Mouse (Mus musculus) brown adipose tissue, adult 24 weeks (tissue): Measurements from ENCODE around the gene Gm28308. TPM values are rescaled to one million over a fixed set of nuclear protein-coding genes. Genes with fewer than 3 reads are reported as not detected.

ENCODE experiments used
- H3K27ac ChIP-seq: fragments of 200-500 bp; replicated peaks from 2 replicates; pipeline ENCODE4 v1.5.1; 2012; ENCODE audit warnings: low read depth, mild to moderate bottlenecking, low read length
- H3K4me1 ChIP-seq: fragments of 200-500 bp; 2 replicates; pipeline ENCODE4 v1.6.1; 2012; ENCODE audit warnings: low read length, mixed read lengths; ENCODE audit not compliant: control insufficient read depth, insufficient read depth, insufficient read length
- H3K4me3 ChIP-seq: fragments of 200-500 bp; 2 replicates; pipeline ENCODE4 v1.5.1; 2012; ENCODE audit warnings: low read depth, mild to moderate bottlenecking, low read length, moderate library complexity; ENCODE audit not compliant: insufficient read depth
- polyA plus RNA-seq: library from polyadenylated mRNA; stranded (reverse); fragments of >200 nt; gene quantifications from 2 replicates; pipeline ENCODE4 v1.2.4, GENCODE M21; 2012; ENCODE audit not compliant: missing spikeins, insufficient read depth, insufficient read length

Gene Gm28308
- polyA plus RNA-seq, 1 experiment = not detected

DNA sequence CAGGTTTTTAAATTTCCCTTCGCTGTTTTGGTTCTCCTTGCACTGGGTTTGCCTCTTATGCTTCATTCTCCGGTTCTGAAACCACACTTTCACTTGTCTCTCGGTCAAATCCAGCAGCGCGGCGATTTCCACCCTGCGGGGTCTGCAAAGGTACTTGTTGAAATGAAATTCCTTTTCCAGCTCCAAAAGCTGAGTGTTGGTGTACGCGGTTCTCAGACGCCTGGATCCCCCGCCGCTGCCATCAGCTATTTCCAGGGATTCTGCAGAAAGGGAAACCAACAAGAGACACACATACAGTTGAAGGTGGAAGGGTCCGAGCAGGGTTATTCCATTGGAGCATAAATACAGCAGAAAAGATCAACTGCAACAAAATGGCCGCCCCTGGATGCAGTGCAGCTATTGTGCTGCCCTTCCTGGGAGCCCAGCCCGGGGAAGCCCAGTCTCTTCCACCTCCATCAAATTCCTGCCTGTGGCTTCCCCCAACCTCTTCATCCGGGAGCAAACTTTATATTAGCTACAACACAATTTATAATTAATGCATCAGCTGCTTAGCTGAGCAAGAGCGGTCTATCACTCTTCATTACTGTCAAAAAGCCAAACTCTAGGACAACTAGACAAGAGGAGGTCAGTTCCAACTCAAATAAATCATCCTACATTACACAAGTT, 49.6 kb downstream of the Gm28308 start:
- Histone ChIP-seq H3K27ac (peak overlapping the region; percentile 89), H3K4me3 (peak overlapping the region; percentile 92), H3K4me1 (peaks cover 9% of the 10 kb centered on the region)

DNA sequence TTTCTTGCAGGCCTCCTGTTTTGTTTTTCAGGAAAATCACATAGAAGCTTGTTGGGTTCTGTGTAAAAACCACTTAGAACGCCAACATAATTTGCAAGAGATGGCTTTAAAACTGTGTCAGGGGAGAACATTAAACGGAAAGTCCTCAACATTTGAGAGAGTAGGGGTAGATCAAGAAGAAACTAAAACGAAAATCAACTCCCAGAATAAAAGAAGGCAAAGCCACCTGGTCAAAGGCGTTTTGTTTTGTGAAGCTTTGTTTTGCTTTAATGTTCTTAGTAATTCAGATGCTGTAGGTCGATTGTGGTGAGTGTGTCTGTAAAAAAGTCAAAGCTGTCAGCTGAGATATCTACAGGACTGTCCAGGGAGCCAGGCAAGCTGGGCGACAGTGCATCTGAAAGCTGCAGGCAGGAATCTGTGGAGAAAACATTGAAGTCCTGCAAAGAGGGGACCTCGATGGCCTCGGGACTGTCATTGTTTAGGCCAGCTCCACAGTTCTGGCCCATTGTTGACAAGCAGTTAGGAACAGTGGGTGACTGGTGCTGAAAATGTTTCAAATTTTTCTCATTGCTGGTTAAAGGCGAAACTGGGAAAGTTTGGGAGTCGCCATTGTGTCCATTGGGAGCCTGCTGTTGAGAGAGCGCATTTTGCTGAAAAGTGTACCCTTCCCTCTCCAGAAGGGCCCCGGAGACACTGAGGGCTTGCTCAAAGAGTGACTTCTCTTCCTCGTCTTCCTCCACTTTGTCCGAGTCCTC, 50.4 kb downstream of the Gm28308 start:
- peaks cover 9% of the 10 kb centered on the region for H3K4me1 ChIP-seq
- H3K27ac ChIP-seq = peak overlapping the region; percentile 89
- H3K4me3 ChIP-seq = peak overlapping the region; percentile 92

DNA sequence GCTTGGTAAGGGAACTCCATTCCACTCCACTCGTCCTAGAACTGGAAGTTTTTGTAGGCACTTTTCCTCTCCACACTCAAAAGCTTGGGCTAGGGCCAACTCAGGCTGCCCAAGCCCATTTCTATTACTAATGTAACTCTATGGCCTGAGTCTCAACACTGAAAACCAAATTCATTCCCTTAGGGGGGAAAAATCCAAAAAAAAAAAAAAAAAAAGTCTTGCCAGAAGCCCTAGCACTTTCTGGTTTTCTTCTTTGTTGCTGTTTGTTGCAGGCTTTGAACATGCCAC, 51.1 kb downstream of the Gm28308 start:
- Histone ChIP-seq H3K27ac (peak overlapping the region; percentile 17), H3K4me3 (0 out of 2 replicates have a peak overlapping the region, but pooled peaks have one; percentile 2), H3K4me1 (peaks cover 9% of the 10 kb centered on the region)

DNA sequence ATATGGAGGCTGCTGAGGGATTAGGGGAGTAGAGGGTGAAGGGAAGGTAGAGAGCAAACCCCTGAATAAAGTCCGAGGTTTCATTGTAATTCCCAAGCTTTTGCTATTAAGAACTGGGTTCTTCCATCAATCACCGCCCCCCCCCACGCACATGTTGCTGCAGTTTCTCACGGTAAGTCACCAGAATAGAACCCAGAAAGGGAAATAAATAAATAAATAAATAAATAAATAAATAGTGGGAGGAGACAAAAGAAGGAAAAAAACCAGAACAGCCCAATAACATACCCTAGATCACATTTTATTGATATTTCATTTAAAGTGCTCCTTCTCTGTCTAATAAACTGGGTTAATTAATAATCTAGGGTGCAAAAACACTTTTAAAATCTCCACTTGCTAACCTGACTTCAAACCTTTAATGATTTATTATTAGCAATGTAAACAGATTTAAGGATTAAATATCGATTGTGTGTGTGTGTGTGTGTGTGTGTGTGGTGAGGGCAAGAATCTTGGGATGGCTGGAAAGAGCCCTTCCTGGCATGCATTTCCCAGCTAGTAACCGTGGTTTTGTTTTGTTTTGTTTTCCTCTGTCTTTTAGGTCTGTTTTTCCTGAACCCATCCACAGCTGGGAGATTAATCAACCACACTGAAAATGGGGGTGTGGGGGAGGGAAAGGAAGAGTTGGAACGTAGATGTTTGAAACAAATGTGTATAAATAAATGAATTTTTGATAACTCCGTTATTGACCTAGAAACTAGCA, 51.6 kb downstream of the Gm28308 start:
- Histone ChIP-seq H3K4me3 (peak overlapping the region; percentile 53), H3K27ac (peak overlapping the region; percentile 71)

DNA sequence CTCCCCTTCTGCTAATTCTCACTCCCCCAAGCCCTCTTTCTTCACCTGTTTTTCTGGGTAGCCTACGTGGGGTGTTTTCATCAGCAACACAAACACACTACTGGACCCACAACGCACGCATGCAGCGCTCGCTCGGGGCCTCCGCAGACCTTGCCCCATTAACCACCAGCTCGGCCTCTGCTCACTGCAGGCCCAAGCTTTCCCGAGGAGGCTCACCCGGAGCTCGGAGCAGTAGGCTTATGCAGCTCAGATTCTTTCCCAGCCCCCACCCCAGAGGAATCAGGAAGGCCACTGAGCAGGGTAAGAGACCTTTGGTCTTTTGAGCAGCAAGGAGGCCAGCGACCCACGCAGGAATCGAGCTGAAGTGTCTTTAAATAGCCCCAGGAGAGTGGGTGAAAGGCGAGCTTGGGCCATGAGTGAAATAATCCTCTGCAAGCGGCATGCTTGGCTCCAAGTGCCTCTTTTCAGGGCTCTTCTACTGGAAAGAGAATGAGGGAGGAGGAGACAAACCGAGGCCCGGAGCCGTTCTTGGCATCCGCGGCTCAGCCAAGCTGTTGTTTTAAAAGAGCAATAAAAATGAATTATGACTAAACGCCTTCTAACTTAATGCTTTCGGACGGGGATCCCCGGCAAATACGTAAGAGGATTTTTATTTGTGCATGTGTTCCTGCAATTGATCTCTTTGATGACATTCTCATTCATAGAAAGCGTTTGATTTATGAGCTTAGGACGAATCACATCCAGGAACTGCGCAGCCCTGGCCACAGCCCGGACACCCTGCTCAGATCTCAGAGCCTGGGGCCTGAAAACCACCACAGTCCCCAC, 52.4 kb downstream of the Gm28308 start:
- Histone ChIP-seq H3K4me1 (no peaks in the 10 kb centered on the region; the same call in 1 of the 2 replicates), H3K27ac (peak overlapping the region; percentile 71), H3K4me3 (peak overlapping the region; percentile 53)

More for the DNA sequence above, 51.6 kb downstream of the Gm28308 start:
- H3K4me1 ChIP-seq = peaks cover 4% of the 10 kb centered on the region

DNA sequence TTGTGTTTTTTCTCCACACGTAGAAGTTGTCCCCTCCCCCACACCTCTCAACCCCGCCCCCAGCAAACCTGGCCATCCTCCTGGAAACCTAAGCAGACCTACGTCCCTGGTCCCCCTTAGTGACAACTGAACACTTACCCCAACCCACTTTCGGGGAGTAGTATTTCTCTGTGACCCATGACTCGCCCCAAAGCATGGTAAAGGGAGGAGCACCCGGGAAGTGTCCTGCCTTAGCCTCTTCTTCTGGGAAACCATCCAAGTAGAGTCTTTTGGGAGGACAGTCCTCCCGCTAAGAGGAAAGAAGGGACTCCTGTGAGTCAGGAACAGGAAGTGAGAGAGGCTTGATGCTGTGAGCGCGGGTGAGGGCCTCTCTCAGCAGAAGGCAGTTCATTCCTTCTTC, 53.2 kb downstream of the Gm28308 start:
- no peaks in the 10 kb centered on the region; the same call in 1 of the 2 replicates for H3K4me1 ChIP-seq
- H3K4me3 ChIP-seq = peak overlapping the region; percentile 84
- peak overlapping the region; percentile 90 for H3K27ac ChIP-seq

DNA sequence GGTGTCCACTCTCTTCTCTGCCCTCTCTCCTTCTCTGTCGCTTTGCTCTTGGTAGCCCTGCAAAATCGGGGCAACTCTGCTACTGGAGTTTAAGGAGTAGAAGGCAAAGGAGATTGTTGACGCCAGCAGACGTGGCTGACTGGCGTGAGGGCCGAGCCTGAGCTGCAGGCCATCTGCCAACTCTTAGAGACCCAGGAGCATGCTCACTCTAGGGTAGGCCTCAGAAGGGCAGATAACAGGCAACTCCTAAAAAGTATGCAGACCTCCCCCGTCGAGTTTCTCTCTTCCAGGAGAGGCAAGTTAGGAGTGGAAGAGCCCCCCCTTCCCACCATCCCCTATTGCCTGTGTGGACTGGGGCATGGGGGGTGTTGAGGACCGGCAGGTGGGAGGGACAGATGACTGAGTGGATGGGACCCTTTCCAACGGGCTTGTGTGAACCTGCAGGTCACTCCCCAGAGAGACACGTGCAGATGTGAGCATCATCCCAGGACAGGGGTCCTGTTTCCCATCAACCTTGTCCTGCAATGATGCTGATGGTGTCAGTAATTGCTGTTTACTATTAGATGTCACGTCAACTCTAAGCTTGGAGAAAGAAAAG, 53.9 kb downstream of the Gm28308 start:
- Histone ChIP-seq H3K4me1 (no peaks in the 10 kb centered on the region; the same call in 1 of the 2 replicates), H3K27ac (peak overlapping the region; percentile 90), H3K4me3 (peak overlapping the region; percentile 84)

DNA sequence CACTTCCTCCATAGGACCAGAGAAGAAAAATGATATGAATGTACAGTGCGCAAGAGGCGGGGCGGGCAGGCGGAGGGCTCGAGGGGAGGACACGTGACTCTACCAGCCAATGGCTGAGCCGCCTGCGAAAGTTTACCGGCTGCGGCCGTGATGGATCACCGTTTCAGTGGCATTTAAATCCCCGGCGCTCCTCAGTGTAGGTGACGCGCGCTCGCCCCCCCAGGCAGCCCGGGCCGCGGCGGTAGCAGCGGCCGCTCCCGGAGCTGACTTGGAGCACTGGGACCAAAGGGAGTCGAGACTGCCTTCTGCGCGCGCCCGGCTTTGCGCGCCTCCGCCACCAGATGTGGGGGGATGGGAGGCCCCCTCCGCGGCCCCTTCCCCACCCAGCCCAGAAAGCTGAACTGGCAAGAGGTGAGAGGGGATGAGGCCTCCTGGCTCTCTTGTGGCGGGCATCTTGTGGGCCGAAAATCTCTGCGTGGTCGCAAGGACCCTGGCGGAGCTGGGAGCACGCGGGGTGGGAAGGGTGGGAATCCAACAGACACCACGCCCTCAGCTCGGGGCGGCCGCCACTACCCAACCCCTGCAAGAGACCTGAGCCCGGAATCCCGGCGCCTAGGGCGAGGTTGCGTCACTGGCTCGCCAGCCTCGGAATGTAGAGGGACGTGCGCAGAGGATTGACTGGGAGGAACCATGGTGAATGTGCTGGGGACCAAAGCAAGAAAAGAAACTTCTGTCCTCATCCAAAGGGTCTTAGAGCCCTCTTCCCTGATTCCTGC, 54.7 kb downstream of the Gm28308 start, which contains the start of gene Hoxa1:
Gene Hoxa1 (minus strand): TSS at position 42 of the 776 bp plus-strand sequence.
- Histone ChIP-seq H3K27ac (peak within 1 kb of the TSS; percentile 90), H3K4me3 (peak within 1 kb of the TSS; percentile 84), H3K4me1 (no peaks in the 10 kb centered on the region; the same call in 1 of the 2 replicates)

DNA sequence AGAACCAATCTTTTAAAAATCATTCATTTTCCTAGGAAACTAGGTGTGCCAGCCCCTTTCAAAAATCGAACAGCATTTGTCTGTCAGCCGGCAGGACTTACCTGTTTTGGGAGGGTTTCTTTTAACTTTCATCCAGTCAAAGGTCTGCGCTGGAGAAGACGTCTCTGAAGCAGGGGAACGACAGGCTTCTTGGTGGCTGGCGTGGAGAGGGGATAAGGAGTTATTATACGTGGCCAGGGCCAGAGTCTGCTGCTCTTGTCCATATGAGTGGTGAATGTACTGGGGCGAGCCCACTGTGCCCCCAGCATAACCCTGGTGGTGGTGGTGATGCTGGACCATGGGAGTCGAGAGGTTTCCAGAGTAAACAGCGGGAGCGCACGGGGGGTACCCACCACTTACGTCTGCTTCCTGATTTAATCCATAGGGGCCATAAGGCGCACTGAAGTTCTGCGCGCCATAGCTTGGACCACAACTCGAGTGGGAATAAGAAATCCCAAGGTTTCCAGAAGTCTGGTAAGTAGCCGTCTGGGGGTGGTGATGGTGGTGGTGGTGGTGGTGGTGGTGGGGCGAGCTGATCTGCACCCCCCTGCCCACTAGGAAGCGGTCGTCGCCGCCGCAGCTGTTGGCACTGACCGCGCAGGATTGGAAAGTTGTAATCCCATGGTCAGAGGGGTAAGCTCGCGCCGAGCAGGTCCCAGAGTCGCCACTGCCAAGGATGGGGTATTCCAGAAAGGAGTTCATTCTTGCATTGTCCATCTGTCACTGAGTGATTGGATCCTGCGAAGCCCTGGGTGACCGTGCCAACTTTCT, 55.5 kb downstream of the Gm28308 start:
- Histone ChIP-seq H3K27ac (0 out of 2 replicates have a peak overlapping the region, but pooled peaks have one; percentile 9), H3K4me1 (no peaks in the 10 kb centered on the region; the same call in 1 of the 2 replicates), H3K4me3 (peak overlapping the region; percentile 84)

DNA sequence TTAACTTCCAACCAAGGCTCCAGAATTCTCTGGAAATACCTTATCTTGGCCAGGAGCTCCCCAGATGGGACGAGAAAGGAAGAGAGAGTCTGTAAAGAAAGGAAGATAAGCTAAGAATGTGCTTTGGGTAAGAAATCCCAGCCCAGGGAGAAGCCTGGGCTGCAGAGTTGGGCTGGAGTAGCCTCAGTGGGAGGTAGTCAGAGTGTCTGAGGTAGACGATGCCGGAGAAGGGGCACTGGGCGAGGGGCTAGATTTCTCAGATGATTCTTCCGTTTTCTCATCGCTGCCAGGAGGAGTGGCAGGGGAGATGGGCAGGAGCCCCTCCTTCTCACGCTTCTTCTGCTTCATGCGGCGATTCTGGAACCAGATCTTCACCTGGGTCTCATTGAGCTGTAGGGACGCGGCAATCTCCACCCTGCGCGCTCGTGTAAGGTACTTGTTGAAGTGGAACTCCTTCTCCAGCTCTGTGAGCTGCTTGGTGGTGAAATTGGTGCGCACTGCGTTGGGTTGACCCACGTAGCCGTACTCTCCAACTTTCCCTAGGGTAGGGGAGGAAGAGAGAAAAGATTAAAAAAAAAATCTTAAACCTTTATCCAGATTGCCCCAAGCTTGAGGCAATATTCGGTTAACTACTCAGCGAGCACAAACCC, 56.5 kb downstream of the Gm28308 start:
- Histone ChIP-seq H3K4me1 (no peaks in the 10 kb centered on the region; the same call in 1 of the 2 replicates), H3K27ac (no peak overlapping the region), H3K4me3 (no peak overlapping the region)

DNA sequence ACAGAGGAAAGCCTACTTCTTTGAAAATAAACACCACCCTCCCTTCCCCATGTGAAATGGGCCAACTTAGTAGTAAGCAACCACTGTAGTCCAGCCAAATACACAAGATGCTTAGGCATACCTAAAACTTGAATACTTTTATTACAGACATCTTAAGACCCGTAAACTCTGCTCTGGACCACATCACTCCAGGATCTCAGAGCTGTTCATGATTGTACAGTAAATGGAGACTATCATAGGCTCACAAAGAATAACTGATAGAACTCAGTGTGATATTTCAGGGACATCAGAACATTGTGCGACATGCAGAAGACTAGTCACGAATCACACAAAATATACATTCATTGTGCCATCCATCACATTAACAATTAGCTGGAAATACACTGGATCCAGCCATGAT, 57.7 kb downstream of the Gm28308 start:
- Histone ChIP-seq H3K4me3 (no peak overlapping the region), H3K27ac (no peak overlapping the region), H3K4me1 (no peaks in the 10 kb centered on the region; the same call in 1 of the 2 replicates)

DNA sequence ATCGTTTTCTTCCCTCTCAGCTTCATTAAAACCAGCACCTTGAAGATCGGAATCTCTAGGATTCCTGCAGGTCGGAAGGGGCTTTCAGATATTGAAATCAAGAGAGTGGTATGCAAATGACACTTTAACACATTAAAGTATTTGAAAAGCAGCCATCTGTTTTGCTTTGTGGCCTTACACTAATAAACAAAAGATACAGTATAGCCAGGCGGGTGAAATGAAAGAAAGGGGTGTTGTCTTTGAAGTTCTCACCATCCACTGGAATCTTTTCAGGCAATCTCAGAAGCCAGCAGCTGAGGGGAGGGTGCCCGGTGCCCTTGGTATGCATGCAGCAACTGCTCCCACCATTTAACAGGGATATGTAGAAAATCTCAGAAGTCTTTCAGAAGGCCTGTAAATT, 59.1 kb downstream of the Gm28308 start:
- Histone ChIP-seq H3K4me3 (no peak overlapping the region), H3K27ac (no peak overlapping the region), H3K4me1 (no peaks in the 10 kb centered on the region)

DNA sequence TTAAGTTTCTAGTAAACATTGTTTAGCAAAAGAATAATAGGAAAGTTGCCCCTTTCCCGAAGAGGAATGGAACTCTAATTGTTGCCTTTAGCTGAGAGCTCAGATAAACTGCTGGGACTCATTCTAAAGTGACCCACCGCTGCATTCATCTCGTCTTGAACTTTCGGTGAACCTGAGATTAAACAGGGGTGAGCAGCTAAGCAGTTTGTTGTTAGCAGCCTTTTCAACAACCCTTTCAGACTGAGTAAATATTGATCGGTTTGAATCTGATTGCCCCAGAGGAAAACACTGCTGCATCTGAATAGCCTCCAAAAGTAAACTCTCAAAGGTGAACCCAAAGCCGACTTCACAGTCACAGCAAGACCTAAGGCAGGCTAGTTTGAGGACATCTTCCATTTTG, 59.9 kb downstream of the Gm28308 start:
- no peak overlapping the region for H3K27ac ChIP-seq
- no peak overlapping the region for H3K4me3 ChIP-seq
- no peaks in the 10 kb centered on the region for H3K4me1 ChIP-seq
